Mouse (Mus musculus) monocyte, adult 2 months (primary cell): ENCODE measurements around the gene Surf6.
"Not testable (repeated sequence)": the region's sequence is repeated elsewhere in the genome, so short reads cannot be mapped to it uniquely, and the experiment has no call there.

Experiments used
- DNase-seq, 2 experiments: peaks; one replicate each; pipeline ENCODE4 v3.0.0; 2022; ENCODE audit warnings: low spot score in 2 of 2, low read depth in 1 of 2

The Surf6 gene

DNA sequence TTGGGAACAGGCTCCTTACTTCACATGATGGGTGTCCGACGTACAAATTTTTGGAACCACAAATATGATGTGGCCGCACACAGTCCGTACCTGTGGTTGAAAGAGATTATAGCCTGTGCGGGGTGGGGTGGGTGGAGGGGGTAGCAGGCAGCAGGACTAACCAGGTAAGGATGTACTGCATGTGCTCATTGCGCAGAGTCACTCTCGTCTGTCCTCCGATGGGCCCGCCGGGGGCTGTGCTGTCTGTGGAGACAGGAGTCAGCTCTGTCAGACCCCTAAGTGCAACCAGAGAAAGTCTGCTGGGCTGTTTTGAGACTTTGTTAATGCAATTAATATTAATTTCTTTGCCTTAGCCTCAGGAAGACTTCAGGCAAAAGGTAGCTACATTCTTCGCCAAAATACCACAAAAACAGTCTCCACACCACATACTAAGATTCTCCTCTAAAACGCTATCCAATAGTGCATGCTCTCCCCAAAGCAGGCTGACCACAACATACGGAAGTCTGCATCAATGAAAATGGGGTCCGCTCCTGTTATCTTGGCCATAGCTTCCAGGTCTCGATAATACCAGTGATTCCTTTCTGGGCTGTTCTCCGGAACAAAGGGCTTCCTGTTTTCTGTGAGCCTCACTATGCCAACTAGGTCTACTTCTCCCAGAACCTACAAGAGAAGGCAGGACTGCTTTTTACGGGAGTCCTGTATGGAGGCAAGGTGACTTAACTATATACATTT is 10.9 kb upstream of the Surf6 start:
- no peak for DNase-seq

DNA sequence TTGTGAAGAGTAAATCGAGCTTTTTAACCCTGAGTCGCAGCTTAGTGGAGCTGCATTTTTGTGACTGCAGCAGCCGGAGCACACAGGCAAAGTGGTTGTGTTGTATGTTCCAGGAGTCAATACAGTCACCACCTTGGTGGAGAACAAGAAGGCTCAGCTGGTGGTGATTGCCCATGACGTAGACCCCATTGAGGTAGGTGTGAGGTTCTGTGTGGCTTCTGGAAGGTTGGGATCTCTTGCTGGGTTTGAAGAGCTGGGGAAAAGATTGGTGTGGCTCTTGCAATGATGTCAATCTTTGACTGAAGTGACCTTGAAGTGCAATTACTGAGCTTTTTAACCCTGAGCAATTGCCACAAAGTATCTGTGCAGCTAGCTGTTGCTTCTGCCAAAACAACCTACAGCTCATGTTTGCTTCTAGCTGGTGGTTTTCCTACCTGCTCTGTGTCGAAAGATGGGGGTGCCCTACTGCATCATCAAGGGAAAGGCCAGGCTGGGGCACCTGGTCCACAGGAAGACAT is 9.6 kb upstream of the Surf6 start:
- DNase-seq, result no peak

DNA sequence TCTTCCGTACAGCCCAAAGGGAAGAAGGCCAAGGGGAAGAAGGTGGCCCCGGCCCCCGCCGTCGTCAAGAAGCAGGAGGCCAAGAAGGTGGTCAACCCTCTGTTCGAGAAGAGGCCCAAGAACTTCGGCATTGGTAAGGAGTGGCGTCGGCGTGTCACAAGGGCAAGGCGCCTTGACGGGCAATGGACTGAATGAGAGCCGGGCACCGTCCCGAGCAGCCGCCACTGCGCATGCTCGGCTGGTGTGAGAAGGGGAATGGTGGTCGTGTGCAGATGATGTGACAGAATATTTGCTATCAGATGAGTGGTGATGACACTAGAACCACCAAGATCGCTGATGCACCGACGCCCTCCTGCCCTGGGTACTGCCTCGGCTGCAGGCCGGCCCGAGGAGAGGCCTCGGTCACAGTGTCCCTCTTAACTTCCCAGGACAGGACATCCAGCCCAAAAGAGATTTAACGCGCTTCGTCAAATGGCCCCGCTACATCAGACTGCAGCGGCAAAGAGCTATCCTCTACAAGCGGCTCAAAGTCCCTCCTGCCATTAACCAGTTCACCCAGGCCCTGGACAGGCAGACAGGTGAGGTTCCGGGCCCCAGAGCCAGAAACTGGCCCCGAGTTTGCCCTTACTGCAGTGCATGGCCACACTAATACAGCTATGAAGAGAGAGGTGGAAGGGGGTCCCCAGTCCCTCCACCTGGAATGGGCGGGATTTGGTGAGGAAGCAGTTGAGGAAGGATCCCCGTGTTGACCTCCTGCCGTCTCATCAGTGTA is 8.5 kb upstream of the Surf6 start:
- no peak for DNase-seq

DNA sequence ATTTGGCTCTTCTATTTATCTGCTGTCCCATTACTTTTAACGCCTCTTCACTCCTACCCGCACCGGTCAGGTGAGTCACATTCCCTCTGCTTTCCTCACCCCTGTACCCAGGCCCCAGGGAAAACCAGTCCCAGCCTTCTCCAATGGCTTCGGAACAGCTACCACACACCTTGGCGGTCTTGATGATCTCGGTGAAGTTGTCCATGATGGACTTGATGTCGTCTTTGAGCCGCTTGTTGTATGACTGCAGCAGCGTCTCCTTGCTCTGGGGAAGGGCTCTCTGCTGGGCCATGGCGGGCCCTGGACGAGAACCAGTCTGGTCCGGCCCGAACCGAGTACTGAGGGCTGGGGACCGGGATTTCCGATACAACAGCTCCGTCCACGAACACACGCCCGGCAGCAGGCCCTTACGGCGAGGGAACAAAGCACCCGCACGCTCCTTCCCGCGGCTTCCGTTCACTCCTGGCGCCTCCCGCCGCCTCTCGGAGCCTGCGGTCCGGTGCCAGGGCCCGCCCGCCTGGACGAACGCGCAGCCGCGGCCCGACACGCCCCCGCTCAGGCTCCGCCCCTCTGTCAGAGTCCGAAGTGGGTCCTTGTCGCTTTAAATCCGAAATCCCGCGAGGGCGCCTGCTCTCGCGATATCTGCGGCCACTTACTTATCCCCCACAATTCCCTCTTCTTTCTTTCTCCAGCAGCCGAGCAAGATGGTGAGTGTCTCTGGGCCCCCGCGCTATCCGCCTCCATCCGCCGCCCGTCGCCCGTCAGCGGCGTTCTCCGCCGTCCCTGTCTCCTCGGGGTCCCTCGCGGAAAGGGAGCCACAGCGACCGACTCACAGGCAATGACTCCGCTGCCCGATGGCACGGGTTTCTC is 7.7 kb upstream of the Surf6 start, which contains the start of the genes Med22 and Rpl7a:
Gene Med22, minus strand, starts transcription at position 554 of the 870 bp plus-strand sequence.
Gene Rpl7a, plus strand, starts transcription at position 641 of the 870 bp plus-strand sequence.
- peak; percentile 96 to 99 for DNase-seq

DNA sequence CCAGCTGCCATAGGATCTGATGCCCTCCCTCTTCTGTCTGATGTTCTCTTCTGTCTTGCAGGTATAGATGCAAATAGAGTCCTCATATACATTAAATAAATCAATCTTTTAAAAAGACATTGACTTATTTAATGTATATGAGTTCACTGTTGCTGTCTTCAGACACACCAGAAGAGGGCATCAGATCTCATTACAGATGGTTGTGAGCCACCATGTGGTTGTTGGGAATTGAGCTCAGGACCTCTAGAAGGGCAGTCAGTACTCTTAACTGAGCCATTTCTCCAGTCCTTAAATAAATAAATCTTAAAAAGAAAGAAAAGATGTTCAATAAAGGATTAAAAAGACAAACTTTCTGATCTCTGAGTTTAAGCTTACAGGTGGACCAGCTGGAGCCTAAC is 6.7 kb upstream of the Surf6 start:
- DNase-seq, result no peak

DNA sequence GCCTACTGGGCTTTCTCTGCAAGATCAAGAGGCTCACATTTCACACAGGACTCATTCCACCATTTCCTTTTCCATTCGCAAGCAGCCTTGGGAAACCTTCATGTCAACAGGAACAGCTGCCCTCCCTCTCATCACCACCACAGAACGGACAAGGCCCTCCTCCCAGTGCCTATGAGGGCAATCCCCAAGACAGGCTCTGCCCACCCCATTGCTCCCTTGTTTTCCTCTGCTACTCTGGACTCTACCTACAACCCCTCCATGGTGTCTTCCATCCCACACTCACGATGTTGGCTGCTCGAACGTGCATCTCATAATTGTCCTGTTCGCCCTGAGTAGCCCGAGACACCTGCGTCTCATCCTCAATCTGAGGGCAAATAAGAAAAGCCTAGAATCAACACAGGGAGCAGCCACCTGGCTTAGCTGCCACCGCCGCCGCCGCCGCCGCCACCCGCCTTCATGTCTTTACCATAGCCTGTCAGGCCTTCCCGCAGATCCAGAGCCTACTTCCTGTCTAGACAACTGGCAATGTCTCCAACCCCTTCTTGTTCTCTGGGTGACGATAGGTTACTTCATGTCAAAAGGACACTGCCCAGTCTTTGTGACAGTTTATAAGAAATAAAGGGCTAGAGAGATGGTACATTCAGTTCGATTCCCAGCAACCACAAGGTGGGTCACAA is 6.2 kb upstream of the Surf6 start:
- DNase-seq, result no peak

DNA sequence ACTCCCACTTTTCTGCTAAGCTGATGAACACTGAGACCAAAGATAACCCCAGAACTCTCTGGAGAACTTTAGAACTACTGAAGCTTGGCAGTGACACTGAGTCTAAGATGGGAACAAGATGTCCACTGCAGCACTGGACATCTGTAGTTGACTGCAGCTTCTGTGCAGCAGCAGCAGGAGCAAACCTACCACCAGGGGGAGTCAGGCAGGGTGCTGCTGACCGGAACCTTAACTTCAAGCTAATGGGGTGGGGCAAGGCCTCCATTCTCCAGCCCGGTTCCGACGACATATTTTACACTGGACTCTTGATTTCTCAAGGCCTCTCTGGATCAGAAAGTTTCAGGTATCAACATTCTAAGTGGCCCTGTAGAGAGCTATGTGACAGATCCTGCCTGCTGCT is 4.4 kb upstream of the Surf6 start:
- DNase-seq, result no peak

DNA sequence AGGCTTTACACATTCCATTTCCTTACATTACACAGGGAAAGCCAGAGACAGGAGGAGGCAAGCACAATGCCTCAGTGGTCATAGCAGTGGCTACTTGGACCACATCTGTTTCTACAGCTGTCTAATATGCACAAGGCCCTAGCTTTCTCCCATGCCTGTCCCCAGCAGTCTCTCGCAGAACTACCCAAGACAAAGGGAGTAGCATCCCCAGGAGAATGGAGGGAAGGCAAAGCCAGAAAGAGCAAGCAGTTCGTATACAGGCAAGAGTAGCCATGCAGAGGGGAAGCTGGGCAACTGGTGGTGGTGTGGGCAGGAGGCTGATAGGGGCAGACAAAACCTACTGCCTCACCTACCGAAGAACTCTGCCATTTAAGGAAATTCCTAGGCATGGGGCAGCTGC is 3.8 kb upstream of the Surf6 start:
- no peak for DNase-seq

DNA sequence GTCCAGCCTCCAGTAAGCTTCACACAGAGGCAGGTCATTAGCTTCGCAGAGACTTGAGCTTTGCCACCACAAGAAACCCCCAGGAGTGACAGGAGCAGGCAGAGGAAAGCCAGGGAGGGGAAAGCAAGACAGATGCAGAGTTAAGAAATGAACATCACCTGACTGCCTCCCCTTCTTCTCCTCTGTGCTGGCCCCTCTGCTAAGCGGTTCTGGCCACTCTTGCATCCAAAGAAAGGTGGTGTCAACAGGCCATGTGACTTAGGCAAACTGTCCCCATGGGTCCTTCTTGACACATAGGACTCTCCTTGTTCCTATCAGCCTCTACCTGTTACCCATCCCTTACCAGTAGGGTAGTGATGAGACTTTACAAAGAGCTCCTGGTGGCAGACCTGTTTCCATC is 3.3 kb upstream of the Surf6 start:
- DNase-seq, result no peak

DNA sequence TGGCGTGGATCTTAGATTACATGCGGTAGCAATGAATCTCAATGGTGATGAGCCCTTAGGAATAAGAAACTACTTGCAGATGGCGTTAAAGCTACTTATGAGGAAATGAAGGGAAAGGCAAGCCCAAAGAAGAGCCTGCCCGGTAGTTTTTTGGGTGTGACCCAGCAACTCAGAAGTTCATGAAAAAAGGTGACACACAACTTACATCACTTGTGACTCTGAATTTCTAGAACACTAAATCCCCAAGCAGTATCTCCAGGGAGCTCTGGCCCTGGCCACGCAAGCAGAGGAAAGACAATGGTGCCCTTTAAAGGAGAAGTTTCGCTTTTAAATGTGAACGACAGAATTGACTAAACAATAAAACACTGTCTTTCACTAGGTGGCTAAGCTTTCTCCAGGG is 632 bp upstream of the Surf6 start:
- DNase-seq, result no peak

DNA sequence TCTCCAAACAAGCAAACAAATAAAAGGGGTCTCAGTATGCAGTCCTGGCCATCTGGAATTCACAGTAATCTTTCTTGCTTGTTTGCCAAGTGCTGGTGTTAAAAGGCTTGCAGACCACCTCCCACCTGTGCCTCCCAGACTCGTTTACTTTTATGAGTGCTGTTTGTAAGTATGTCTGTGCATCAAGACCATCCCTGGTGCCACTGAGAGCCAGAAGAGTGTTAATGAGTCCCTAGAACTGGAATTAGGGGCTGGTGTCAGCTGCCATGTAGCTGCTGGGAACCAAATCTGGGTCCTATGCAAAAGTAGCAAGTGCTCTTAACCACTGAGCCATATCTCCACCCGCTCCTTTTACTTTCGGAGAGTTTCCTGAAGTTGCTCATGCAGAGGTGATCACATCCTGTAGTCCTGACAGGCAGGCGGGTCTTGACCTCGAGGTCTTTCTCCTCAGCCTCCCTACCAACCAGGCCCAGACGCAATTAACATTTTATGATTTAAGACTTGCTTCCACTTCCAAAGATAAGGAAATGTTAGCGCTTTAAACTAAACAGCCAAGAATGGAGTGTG is 762 bp downstream of the Surf6 start:
- DNase-seq, result no peak

DNA sequence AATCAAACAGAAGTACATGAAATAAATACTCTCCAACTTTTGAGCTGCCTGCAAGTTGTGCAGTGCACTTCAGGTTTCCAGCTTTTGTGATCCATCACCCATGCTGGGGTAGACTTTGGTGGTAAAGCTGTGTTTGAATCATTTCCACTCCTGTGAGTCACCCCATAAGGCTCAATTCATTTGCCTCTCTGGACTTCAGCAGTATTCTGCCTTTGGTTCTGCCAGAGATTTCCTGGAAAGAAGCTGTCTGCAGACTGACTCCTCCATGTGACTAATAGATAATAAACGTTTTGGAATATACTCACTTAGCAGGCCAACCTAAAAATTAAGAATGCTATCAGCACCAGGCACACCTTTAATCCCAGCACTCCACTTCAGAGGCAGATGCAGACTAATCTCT is 1.9 kb downstream of the Surf6 start:
- DNase-seq, result no peak

DNA sequence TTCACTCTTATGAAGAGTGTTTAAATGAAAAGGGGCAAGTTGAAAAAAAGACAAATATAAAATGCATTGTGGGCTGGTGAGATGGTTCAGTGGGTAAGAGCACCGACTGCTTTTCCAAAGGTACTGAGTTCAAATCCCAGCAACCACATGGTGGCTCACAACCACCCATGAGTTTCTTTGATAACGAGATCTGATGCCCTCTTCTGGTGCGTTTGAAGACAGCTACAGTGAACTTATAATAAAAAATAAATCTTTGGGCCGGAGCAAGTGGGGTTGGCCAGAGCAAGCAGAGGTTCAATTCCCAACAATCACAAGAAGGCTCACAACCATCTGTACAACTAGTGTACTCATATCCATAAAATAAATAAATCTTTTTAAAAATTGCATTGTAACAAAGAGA is 6.8 kb downstream of the Surf6 start:
- DNase-seq, result no peak

DNA sequence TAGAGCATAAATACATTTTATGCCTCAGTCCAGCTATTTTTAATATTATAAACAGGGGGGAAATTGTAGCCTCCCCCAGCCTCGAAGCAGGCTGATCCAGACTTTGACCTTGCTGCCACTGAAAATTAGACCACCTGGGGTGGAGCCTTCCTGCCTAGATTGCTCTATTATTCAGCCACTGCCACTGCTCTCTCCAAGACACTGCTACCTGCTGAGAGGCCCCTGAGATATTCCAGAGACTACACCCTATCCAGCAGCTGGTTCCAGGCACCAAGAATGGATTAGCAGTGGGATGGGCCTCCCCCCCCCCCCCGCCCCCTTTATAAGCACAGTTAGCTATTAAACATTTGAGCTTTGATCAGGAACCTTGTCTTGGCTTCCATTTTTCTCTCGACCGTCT is 16.5 kb downstream of the Surf6 start:
- DNase-seq, result not testable (repeated sequence)

DNA sequence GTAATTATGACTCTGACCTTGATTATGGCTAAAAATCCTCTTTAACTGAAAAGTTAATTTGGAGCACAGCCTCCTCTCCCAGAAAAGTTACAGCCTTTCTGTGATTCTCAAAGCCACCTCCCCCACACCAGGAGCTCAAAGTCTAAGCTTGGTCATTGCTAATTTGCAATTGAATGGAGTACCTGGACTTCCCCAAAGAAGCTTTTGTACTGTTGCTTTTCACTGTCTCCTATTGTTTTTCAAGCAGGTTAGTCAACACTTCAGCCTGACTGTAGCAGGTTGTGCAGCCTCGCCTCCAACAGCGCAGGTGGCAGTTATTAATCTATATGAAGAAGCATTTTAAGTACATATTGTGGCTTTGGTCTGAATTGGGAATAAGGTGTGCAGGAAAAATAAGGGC is 17.1 kb downstream of the Surf6 start:
- DNase-seq, result not testable (repeated sequence)

DNA sequence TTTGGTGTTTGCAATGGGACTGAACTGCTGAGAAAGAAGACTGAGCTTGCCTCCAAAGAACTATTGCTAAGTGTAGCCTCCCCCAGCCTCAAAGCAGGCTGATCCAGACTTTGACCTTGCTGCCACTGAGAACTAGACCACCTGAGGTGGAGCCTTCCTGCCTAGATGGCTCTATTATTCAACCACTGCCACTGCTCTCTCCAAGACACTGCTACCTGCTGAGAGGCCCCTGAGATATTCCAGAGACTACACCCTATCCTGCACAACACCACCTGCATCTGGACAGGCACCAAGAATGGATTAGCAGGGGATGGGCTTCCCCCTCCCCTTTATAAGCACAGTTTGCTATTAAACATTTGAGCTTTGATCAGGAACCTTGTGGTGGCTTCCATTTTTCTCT is 24.1 kb downstream of the Surf6 start:
- DNase-seq, result no peak

DNA sequence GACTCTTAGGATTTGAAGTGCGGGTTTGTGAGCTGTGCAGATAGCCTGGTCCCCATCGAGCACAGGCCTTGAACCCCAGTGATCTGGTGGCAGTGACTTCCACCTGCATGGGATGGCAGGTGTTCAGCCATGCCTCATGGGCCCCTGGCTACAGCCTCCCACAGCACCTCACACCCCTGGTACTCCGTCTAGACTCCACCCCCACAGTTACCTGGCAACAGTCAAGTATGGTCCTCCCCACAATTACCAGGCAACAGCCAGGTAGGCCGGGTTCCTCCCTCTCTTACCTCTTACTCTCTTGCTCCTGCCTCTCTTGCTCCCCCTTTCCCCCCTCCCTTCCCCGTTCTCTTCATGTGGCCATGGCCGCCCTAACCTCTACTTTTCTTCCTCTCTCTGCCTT is 32.0 kb downstream of the Surf6 start:
- no peak for DNase-seq

DNA sequence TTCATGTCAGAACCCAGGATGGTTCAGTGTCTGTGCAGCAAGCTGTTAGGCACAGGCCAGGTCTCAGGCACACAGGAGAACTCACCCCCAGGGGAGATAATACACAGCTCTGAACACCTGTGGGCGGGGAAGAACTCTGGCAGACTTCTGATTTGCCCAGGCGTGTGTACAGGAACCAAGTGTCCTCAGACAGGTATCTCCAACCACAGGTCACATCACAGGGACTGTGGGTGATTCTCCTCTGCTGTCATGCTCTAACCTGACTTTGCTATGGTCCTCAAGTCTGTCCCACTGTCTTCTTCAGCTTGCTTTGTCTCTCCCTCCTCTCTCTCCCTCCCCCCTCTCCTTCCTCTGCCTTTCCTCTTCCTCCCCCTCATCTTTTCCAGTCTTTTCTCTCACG is 37.8 kb downstream of the Surf6 start, which contains the start of gene Abo:
Gene Abo, minus strand, starts transcription at position 101 of the 400 bp plus-strand sequence.
- DNase-seq, result no peak

DNA sequence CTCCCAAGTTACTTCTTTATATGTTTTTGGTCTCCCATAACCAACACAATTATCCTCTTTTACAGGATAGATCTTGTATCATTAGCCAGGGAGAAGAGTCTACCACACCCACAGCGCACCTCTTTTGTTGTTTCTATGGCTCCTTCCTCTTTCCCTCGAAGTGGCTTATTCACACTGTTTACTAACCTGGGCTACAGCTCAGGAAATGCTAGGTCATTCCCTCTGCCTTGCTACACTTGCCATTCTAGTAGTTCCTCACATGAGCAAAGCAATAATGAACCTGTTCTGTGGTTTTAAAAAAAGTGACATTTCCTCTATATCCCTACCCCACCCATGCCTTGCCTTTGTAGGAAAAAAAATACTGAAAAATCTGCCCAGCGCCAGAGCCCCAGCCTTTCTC is 39.8 kb downstream of the Surf6 start:
- no peak for DNase-seq

DNA sequence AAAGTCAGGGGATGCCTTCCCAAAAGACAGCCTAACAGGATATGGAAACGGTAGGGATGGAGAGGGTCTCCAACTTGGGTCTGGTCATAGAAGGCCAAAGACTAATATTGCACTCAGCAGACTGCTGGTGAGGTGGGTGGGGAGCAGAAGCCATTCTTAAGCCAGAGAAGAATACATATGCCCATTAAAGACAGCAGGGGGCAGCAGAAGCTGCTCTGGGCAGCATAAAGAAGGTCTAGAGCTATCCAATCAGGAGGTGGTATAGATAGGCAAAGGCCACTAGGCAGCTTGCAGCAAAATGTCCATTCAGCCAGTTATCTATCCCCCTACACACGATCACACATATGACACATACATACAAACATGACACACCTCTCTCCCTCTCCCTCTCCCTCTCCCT is 55.0 kb downstream of the Surf6 start:
- DNase-seq, result no peak
